Mouse (Mus musculus) CH12.LX (cell line): ENCODE measurements at regions not wholly inside any gene's neighbourhood (a gene's known extent, or its start where the extent isn't known, plus 50 kb on each side); places are given as distances from the start of the nearest gene placed in this dataset.

Source experiments
- DNase-seq: peaks from one replicate; pipeline ENCODE4 v3.0.0-alpha.2; 2013; ENCODE audit errors: extremely low read depth
- H3K27ac ChIP-seq: 2 replicates; pipeline ENCODE4 v1.5.1; 2012; ENCODE audit warnings: low read depth, mild to moderate bottlenecking, control low read depth, moderate library complexity; ENCODE audit not compliant: insufficient read depth
- H3K27me3 ChIP-seq: replicated peaks from 2 replicates; pipeline ENCODE3; 2012; ENCODE audit warnings: inconsistent platforms
- H3K36me3 ChIP-seq, 2 experiments: replicated peaks in 1 of 2; 2 replicates each; pipeline versions ENCODE3 to v1.6.1; 2012; ENCODE audit warnings: inconsistent platforms in 1 of 2, low read length in 1 of 2, mild to moderate bottlenecking in 1 of 2, mixed read lengths in 1 of 2, moderate library complexity in 1 of 2; ENCODE audit not compliant: control insufficient read depth in 1 of 2, insufficient read depth in 1 of 2
- H3K4me1 ChIP-seq, 2 experiments: 2 replicates each; pipeline ENCODE4 v1.6.1; 2012; ENCODE audit warnings: inconsistent platforms in 1 of 2, moderate library complexity in 1 of 2; ENCODE audit not compliant: insufficient read depth in 2 of 2, control insufficient read depth in 1 of 2
- H3K4me2 ChIP-seq: 2 replicates; pipeline ENCODE4 v1.6.1; 2012; ENCODE audit warnings: low read depth, mild to moderate bottlenecking, control low read depth; ENCODE audit not compliant: poor library complexity, insufficient read depth, severe bottlenecking
- H3K4me3 ChIP-seq, 3 experiments: fragments of 150-350 bp in 1 of 3; sonication (generic) in 1 of 3; replicated peaks in 1 of 3; 2 replicates each; pipeline versions ENCODE3 to v1.5.1; 2011 to 2012; ENCODE audit warnings: low read depth in 2 of 3, low read length in 2 of 3, mild to moderate bottlenecking in 2 of 3, moderate library complexity in 2 of 3, control low read depth in 1 of 3, improper control_type of control experiment in 1 of 3, inconsistent platforms in 1 of 3, mixed read lengths in 1 of 3; ENCODE audit not compliant: poor library complexity in 1 of 3
- H3K79me2 ChIP-seq: replicated peaks from 2 replicates; pipeline ENCODE4 v1.6.1; 2012; ENCODE audit warnings: mild to moderate bottlenecking, moderate library complexity; ENCODE audit not compliant: control insufficient read depth, poor library complexity, insufficient read depth, severe bottlenecking; ENCODE audit errors: extremely low read depth
- H3K9ac ChIP-seq: 2 replicates; pipeline ENCODE4 v1.6.1; 2012; ENCODE audit warnings: low read depth, mild to moderate bottlenecking, control low read depth, moderate library complexity; ENCODE audit not compliant: insufficient read depth
- H3K9me3 ChIP-seq: replicated peaks from 2 replicates; pipeline ENCODE3; 2012; ENCODE audit warnings: low read length, inconsistent platforms, mixed read lengths
- BHLHE40 ChIP-seq: IDR thresholded peaks from 2 replicates; pipeline ENCODE4 v1.6.1; 2011; ENCODE audit warnings: mild to moderate bottlenecking, low read depth, low read length, improper control_type of control experiment
- CHD1 ChIP-seq: IDR thresholded peaks from 2 replicates; pipeline ENCODE4 v1.6.1; 2012; ENCODE audit warnings: low read depth, low read length, improper control_type of control experiment, inconsistent platforms
- CHD2 ChIP-seq: IDR thresholded peaks from 2 replicates; pipeline ENCODE4 v1.6.1; 2011; ENCODE audit warnings: low read length, improper control_type of control experiment
- CTCF ChIP-seq, 2 experiments: IDR thresholded peaks in 1 of 2; conservative IDR thresholded peaks in 1 of 2; 2 replicates each; pipeline ENCODE4 v1.5.1; 2011 to 2012; ENCODE audit warnings: low read depth in 2 of 2, low read length in 2 of 2, improper control_type of control experiment in 1 of 2, inconsistent platforms in 1 of 2, mild to moderate bottlenecking in 1 of 2, moderate library complexity in 1 of 2
- E2F4 ChIP-seq: IDR thresholded peaks from 2 replicates; pipeline ENCODE4 v1.6.1; 2011; ENCODE audit warnings: low read depth, low read length, improper control_type of control experiment; ENCODE audit not compliant: insufficient replicate concordance
- ELF1 ChIP-seq: IDR thresholded peaks from 2 replicates; pipeline ENCODE4 v1.6.1; 2014; ENCODE audit warnings: low read depth, mild to moderate bottlenecking, inconsistent platforms, low read length, improper control_type of control experiment
- EP300 ChIP-seq: IDR thresholded peaks from 2 replicates; pipeline ENCODE4 v1.6.1; 2011; ENCODE audit warnings: low read length, improper control_type of control experiment
- ETS1 ChIP-seq: conservative IDR thresholded peaks from 2 replicates; pipeline ENCODE4 v1.6.1; 2012; ENCODE audit warnings: low read depth, mild to moderate bottlenecking, inconsistent platforms, low read length, improper control_type of control experiment, moderate library complexity
- HCFC1 ChIP-seq: IDR thresholded peaks from 2 replicates; pipeline ENCODE4 v1.6.1; 2012; ENCODE audit warnings: low read depth, mild to moderate bottlenecking, inconsistent platforms, low read length, improper control_type of control experiment
- IRF4 ChIP-seq: IDR thresholded peaks from 2 replicates; pipeline ENCODE4 v1.6.1; 2014; ENCODE audit warnings: low read depth, mild to moderate bottlenecking, inconsistent platforms, low read length, improper control_type of control experiment
- JUN ChIP-seq: IDR thresholded peaks from 2 replicates; pipeline ENCODE4 v1.6.1; 2011; ENCODE audit warnings: low read depth, mild to moderate bottlenecking, low read length, improper control_type of control experiment, moderate library complexity; ENCODE audit not compliant: insufficient read depth
- JUND ChIP-seq: conservative IDR thresholded peaks from 2 replicates; pipeline ENCODE4 v1.6.1; 2011; ENCODE audit warnings: low read depth, low read length, improper control_type of control experiment
- MAFK ChIP-seq: IDR thresholded peaks from 2 replicates; pipeline ENCODE4 v1.6.1; 2011; ENCODE audit warnings: low read length, improper control_type of control experiment; ENCODE audit not compliant: insufficient replicate concordance
- MAX ChIP-seq: IDR thresholded peaks from 2 replicates; pipeline ENCODE4 v1.6.1; 2011; ENCODE audit warnings: low read length, improper control_type of control experiment
- MAZ ChIP-seq: IDR thresholded peaks from 2 replicates; pipeline ENCODE4 v1.6.1; 2012; ENCODE audit warnings: low read depth, mild to moderate bottlenecking, inconsistent platforms, low read length, improper control_type of control experiment, moderate library complexity
- MEF2A ChIP-seq: IDR thresholded peaks from 2 replicates; pipeline ENCODE4 v1.6.1; 2014; ENCODE audit warnings: low read depth, mild to moderate bottlenecking, inconsistent platforms, low read length, improper control_type of control experiment, borderline replicate concordance
- MYC ChIP-seq: IDR thresholded peaks from 2 replicates; pipeline ENCODE4 v1.6.1; 2011; ENCODE audit warnings: low read depth, mild to moderate bottlenecking, improper control_type of control experiment, low read length
- NELFE ChIP-seq: IDR thresholded peaks from 2 replicates; pipeline ENCODE4 v1.6.1; 2011; ENCODE audit warnings: low read depth, low read length, improper control_type of control experiment
- PAX5 ChIP-seq: IDR thresholded peaks from 2 replicates; pipeline ENCODE4 v1.6.1; 2012; ENCODE audit warnings: low read length, inconsistent platforms, mixed read lengths
- POLR2A ChIP-seq: IDR thresholded peaks from 2 replicates; pipeline ENCODE4 v1.6.1; 2011; ENCODE audit warnings: low read depth, mild to moderate bottlenecking, improper control_type of control experiment, low read length
- POLR2AphosphoS2 ChIP-seq: IDR thresholded peaks from 2 replicates; pipeline ENCODE4 v1.6.1; 2011; ENCODE audit warnings: low read depth, low read length, improper control_type of control experiment
- RAD21 ChIP-seq: IDR thresholded peaks from 2 replicates; pipeline ENCODE4 v1.6.1; 2011; ENCODE audit warnings: low read depth, mild to moderate bottlenecking, low read length, improper control_type of control experiment, moderate library complexity
- RCOR1 ChIP-seq: conservative IDR thresholded peaks from 2 replicates; pipeline ENCODE4 v1.6.1; 2012; ENCODE audit warnings: low read depth, mild to moderate bottlenecking, inconsistent platforms, low read length, improper control_type of control experiment
- SMC3 ChIP-seq: IDR thresholded peaks from 2 replicates; pipeline ENCODE4 v1.6.1; 2011; ENCODE audit warnings: low read depth, low read length, improper control_type of control experiment
- TBP ChIP-seq: conservative IDR thresholded peaks from 2 replicates; pipeline ENCODE4 v1.6.1; 2011; ENCODE audit warnings: low read depth, low read length, improper control_type of control experiment
- TCF12 ChIP-seq: IDR thresholded peaks from 2 replicates; pipeline ENCODE4 v1.6.1; 2014; ENCODE audit warnings: low read depth, mild to moderate bottlenecking, inconsistent platforms, low read length, improper control_type of control experiment
- UBTF ChIP-seq: IDR thresholded peaks from 2 replicates; pipeline ENCODE4 v1.6.1; 2012; ENCODE audit warnings: low read depth, mild to moderate bottlenecking, inconsistent platforms, low read length, improper control_type of control experiment, moderate library complexity
- ZC3H11A ChIP-seq: IDR thresholded peaks from 2 replicates; pipeline ENCODE4 v1.6.1; 2012; ENCODE audit warnings: low read depth, mild to moderate bottlenecking, inconsistent platforms, low read length, improper control_type of control experiment
- ZMIZ1 ChIP-seq: IDR thresholded peaks from 2 replicates; pipeline ENCODE4 v1.6.1; 2012; ENCODE audit warnings: low read depth, mild to moderate bottlenecking, inconsistent platforms, low read length, improper control_type of control experiment
- ZNF384 ChIP-seq: IDR thresholded peaks from 2 replicates; pipeline ENCODE4 v1.6.1; 2012; ENCODE audit warnings: low read depth, low read length, improper control_type of control experiment, inconsistent platforms
- dilution Hi-C: fragments of 300-500 bp; cut with MboI; formaldehyde crosslinking; loops from 2 replicates; pipeline ENCODE4 v1.14.3; 2020; ENCODE audit warnings: low sequenced_read_pairs; ENCODE audit not compliant: extremely low pct_unique_long_range_greater_than_20kb, extremely low pct_ligation_motif_present
- in situ Hi-C: fragments of 300-500 bp; cut with MboI; formaldehyde crosslinking; loops from 3 replicates; pipeline ENCODE4 v1.14.3; 2019; ENCODE audit warnings: low sequenced_read_pairs, low pct_ligation_motif_present, low pct_unique_long_range_greater_than_20kb, mixed read lengths

DNA sequence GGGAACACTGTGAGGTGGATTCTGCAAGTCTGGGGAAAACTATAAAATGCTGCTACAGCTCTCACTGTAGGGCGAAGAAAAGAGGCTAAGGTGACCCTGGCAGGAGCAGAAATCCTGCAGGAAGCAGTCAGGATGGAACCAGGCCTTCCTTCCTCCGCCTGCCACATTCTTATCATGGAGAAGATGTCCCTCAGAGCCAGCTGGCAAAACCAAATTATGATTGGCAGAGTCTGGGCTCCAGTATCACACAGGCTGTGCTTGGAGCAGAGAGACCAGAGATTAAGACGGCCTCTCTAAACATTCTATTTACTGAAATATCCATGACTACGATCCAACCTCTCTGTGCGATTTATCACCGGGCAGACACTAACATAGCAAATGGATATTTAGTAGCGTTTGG, 92.2 kb upstream of the Max start:
- dilution Hi-C loops (no loop called here), in situ Hi-C loops (no loop called here)
- H3K27ac ChIP-seq = no peak overlapping the region
- no peak overlapping the region for H3K4me3 ChIP-seq
- no peak overlapping the region for H3K4me2 ChIP-seq
- H3K79me2 ChIP-seq = no peaks in the 10 kb centered on the region
- peaks cover 3% of the 10 kb centered on the region for H3K9me3 ChIP-seq
- H3K4me1 ChIP-seq = peaks cover 8 to 46% of the 10 kb centered on the region in 2 experiments; a peak in 3 of 4 replicates
- no peaks in the 10 kb centered on the region for H3K36me3 ChIP-seq
- H3K9ac ChIP-seq = no peak overlapping the region
- TF ChIP-seq POLR2AphosphoS2 (no peak), ZNF384 (no peak), BHLHE40 (no peak), NELFE (no peak), ELF1 (no peak), CHD1 (no peak), PAX5 (no peak)
- H3K27me3 ChIP-seq = no peaks in the 10 kb centered on the region
- DNase-seq = no peak

DNA sequence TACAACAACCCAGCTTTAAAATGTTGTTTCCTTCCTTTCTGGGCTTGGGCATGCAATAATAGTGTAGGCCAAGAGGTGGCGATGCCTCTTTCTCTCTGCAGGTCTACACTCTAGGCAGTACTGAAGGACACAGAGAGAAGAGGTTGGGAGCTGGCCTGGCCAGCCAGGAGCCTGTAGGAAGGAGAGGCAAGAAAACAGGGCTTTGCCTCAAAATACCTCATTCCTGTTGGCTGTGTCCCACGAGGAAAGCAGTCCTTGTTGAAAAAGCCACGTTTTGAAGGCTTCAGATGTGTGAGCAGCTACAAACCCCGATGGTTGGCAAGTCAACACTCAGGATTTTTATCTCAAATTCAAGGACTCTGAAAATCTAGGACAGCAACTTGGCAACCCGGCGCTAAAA, 90.9 kb upstream of the Max start:
- in situ Hi-C loops = no loop called here
- no peak overlapping the region for H3K27ac ChIP-seq
- H3K4me1 ChIP-seq = peaks cover 8 to 44% of the 10 kb centered on the region in 2 experiments; a peak in 3 of 4 replicates

DNA sequence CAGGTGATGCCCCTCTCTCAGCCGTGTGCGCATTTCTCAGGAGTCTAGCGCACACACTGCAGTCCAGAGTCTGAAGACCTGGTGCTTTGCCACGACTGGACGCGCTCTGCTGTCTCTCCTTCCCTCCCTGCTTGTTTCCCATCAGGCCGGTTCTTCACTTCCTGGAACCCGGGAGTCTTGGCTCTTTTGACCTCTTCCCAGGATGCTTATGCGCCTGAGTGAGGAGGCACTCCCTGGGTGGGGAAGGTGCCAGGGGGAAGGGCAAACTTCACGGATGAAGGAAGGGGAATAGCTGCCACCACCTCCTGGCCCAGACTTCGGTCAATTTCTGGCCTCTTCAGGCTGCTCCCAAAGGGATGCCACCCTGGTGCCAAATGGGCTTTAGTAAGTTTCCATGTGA, 86.4 kb upstream of the Max start:
- dilution Hi-C loops = no loop called here
- TF ChIP-seq RAD21 (no peak), UBTF (no peak), CTCF (conservative IDR thresholded peaks at IDR 0.05 in 1 of 2, IDR thresholded peaks at IDR 0.05 in 1 of 2; ENCODE audit: low read depth in 2 of 2, low read length in 2 of 2) (no peak), MYC (no peak), ZMIZ1 (no peak), MEF2A (no peak), EP300 (no peak), JUND (no peak), JUN (no peak), IRF4 (no peak), CHD1 (no peak), E2F4 (no peak), ELF1 (no peak), RCOR1 (no peak)

More for the DNA sequence above, 90.9 kb upstream of the Max start:
- no peaks in the 10 kb centered on the region for H3K27me3 ChIP-seq
- H3K4me3 ChIP-seq = no peak overlapping the region
- H3K4me2 ChIP-seq = no peak overlapping the region
- no peak overlapping the region for H3K9ac ChIP-seq
- no peaks in the 10 kb centered on the region for H3K79me2 ChIP-seq
- peak; percentile 77 for DNase-seq
- dilution Hi-C loops = no loop called here
- peaks cover 3% of the 10 kb centered on the region for H3K9me3 ChIP-seq
- H3K36me3 ChIP-seq = no peaks in the 10 kb centered on the region
- TF ChIP-seq ETS1 (no peak), HCFC1 (peak; percentile 48), MAFK (no peak), CTCF (conservative IDR thresholded peaks at IDR 0.05 in 1 of 2, IDR thresholded peaks at IDR 0.05 in 1 of 2; ENCODE audit: low read depth in 2 of 2, low read length in 2 of 2) (peak; percentile 73 to 84), MYC (no peak), MEF2A (no peak), MAZ (0 out of 2 replicates have a peak, but pooled peaks have one; percentile 37), ZC3H11A (peak; percentile 77), SMC3 (peak; percentile 96), IRF4 (peak; percentile 64), TBP (0 out of 2 replicates have a peak, but pooled peaks have one; percentile 27), EP300 (no peak), ZNF384 (0 out of 2 replicates have a peak, but pooled peaks have one; percentile 20), CHD2 (no peak), TCF12 (peak; percentile 37; the same call in 1 of the 2 replicates), ELF1 (peak; percentile 23; the same call in 1 of the 2 replicates), POLR2A (no peak), MAX (no peak), RAD21 (peak; percentile 91)
- TF ChIP-seq, all 38 proteins: peak for 11

More for the DNA sequence above, 86.4 kb upstream of the Max start:
- peaks cover 3 to 20% of the 10 kb centered on the region in 2 experiments; a peak in 3 of 4 replicates for H3K4me1 ChIP-seq
- peaks cover 3% of the 10 kb centered on the region for H3K9me3 ChIP-seq
- H3K79me2 ChIP-seq = no peaks in the 10 kb centered on the region
- no peak overlapping the region for H3K9ac ChIP-seq
- no peaks in the 10 kb centered on the region for H3K36me3 ChIP-seq
- H3K4me2 ChIP-seq = no peak overlapping the region
- no peak overlapping the region for H3K4me3 ChIP-seq
- H3K27ac ChIP-seq = no peak overlapping the region
- no peak for DNase-seq
- no peaks in the 10 kb centered on the region for H3K27me3 ChIP-seq
- in situ Hi-C loops = no loop called here
